Mouse (Mus musculus): Measurements from ENCODE around the gene Emsy.

Gene Emsy

GRCm38 (mm10) chr7:98537967-98538573, 118.5 kb downstream of the Emsy start:
- no peak for DNase-seq

GRCm38 (mm10) chr7:98537210-98537966, 119.2 kb downstream of the Emsy start:
- DNase-seq: peak; percentile 20
